8 mouse cellular contexts compared by ENCODE assay signal in the genomic region with DNA sequence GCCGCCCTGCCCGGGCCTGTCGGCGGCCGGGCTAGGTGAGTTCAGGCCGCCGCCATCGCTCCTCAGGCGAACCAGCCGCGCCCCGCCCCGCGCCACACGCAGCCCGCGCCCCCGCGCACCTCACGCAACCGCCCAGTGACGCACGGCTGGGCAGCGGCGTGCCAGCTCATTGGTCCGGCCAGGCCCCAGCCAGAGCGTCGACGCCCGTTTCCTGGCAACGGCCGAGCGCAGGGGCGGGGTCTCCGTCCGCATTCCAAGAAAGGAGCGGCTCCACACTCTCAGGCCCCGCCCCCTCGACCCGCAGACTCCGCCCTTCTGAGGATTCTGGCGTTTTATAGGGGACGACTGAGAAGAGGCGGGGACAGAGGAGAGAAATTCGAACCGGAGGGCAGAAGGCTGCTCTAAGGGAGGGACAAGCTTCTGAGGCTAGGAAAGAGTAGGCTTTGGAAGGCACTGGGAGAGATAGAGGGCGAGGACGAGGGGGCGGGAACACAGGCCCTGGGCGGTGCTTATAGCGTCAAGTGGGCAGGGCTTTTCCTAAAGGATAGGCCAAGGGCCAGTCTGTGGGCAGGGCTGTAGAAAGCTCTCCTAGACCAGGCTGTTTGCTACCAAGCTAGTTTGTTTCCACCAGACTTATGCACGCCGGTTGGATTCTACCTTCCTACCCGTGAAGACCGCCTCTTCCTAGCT. TPM values are rescaled to one million over a fixed set of nuclear protein-coding genes. Genes with fewer than 3 reads are reported as not detected.
A peak's percentile ranks its signal among the peaks of the same experiment; 100 is the strongest.
DNase-seq lines count a peak whose midpoint lies in the region; ATAC-seq and TF ChIP-seq lines count a peak whose summit lies in the region.

TSS of gene Fam160a2 (minus strand) at position 120 of the 690 bp plus-strand sequence.

- H3K4me1 ChIP-seq in ES-Bruce4 (ENCODE audit: control insufficient read depth, insufficient read depth, low read length), result no peaks in the 10 kb centered on the region
- peaks cover 16% of the 10 kb centered on the region for H3K4me1 ChIP-seq in forebrain, embryonic 13.5 days
- H3K4me1 ChIP-seq in liver, postnatal 0 days (ENCODE audit: insufficient read depth), result peaks cover 28% of the 10 kb centered on the region
- H3K4me1 ChIP-seq in neural tube, embryonic 14.5 days (ENCODE audit: control insufficient read depth, insufficient read depth, low read length), result peaks cover 9% of the 10 kb centered on the region

- peak; percentile 100 for DNase-seq in heart, postnatal 10 days
- DNase-seq in large intestine, adult 2 months (ENCODE audit: low read depth, low spot score), result peak; percentile 100
- DNase-seq in liver, postnatal 0 days, result peak; percentile 100
- peak; percentile 100 for DNase-seq in testis, postnatal 10 days (ENCODE audit: low spot score)

- TF ChIP-seq CTCF in ES-Bruce4 (IDR thresholded peaks at IDR 0.05; ENCODE audit: low read depth, low read length), result no peak
- TF ChIP-seq CTCF in liver, postnatal 0 days (IDR thresholded peaks at IDR 0.05; ENCODE audit: low read depth), result no peak

- no peaks in the 10 kb centered on the region for H3K36me3 ChIP-seq in ES-Bruce4 (ENCODE audit: control insufficient read depth, insufficient read depth, low read length, poor library complexity, severe bottlenecking)
- 0 out of 2 replicates have a peak, but pooled peaks cover 2% of the 10 kb centered on the region for H3K36me3 ChIP-seq in forebrain, embryonic 13.5 days (ENCODE audit: poor library complexity, severe bottlenecking)
- H3K36me3 ChIP-seq in liver, postnatal 0 days (replicated peaks; ENCODE audit: insufficient read depth, low read length), result no peaks in the 10 kb centered on the region
- H3K36me3 ChIP-seq in neural tube, embryonic 14.5 days (ENCODE audit: control insufficient read depth, insufficient read depth, low read length), result no peaks in the 10 kb centered on the region

- no peak for TF ChIP-seq EP300 in ES-Bruce4 (IDR thresholded peaks at IDR 0.05; ENCODE audit: insufficient read depth, low read depth, low read length)
- TF ChIP-seq EP300 in liver, postnatal 0 days (IDR thresholded peaks at IDR 0.05; ENCODE audit: low read depth), result no peak

- H3K27ac ChIP-seq in ES-Bruce4 (ENCODE audit: insufficient read depth, low read length), result peak within 1 kb of the TSS; percentile 49; the same call in 1 of the 2 replicates
- H3K27ac ChIP-seq in forebrain, embryonic 13.5 days, result peak within 1 kb of the TSS; percentile 78
- peak within 1 kb of the TSS; percentile 81 for H3K27ac ChIP-seq in liver, postnatal 0 days (ENCODE audit: low read depth)
- H3K27ac ChIP-seq in neural tube, embryonic 14.5 days (ENCODE audit: low read depth, low read length), result peak within 1 kb of the TSS; percentile 75

- peak within 1 kb of the TSS; percentile 77 for H3K9ac ChIP-seq in ES-Bruce4 (ENCODE audit: low read depth, poor library complexity, severe bottlenecking)
- peak within 1 kb of the TSS; percentile 86 for H3K9ac ChIP-seq in forebrain, embryonic 13.5 days
- peak within 1 kb of the TSS; percentile 76 for H3K9ac ChIP-seq in liver, postnatal 0 days (replicated peaks)
- peak within 1 kb of the TSS; percentile 76 for H3K9ac ChIP-seq in neural tube, embryonic 14.5 days (replicated peaks; ENCODE audit: low read depth, low read length)

- no peaks in the 10 kb centered on the region for H3K9me3 ChIP-seq in ES-Bruce4 (replicated peaks; ENCODE audit: control insufficient read depth, insufficient read depth, low read length, poor library complexity, severe bottlenecking)
- no peaks in the 10 kb centered on the region for H3K9me3 ChIP-seq in forebrain, embryonic 13.5 days (replicated peaks)
- no peaks in the 10 kb centered on the region for H3K9me3 ChIP-seq in liver, postnatal 0 days (ENCODE audit: low read length)
- no peaks in the 10 kb centered on the region for H3K9me3 ChIP-seq in neural tube, embryonic 14.5 days (ENCODE audit: control insufficient read depth, low read length)

- peak within 1 kb of the TSS; percentile 90 for H3K4me2 ChIP-seq in forebrain, embryonic 13.5 days
- peak within 1 kb of the TSS; percentile 89 for H3K4me2 ChIP-seq in liver, postnatal 0 days (ENCODE audit: low read depth, low read length)
- peak within 1 kb of the TSS; percentile 59 for H3K4me2 ChIP-seq in neural tube, embryonic 14.5 days (ENCODE audit: low read depth, low read length)

- peak; percentile 97 for ATAC-seq in cerebellum, adult (ENCODE audit: insufficient number of reproducible peaks, low FRiP score, low TSS enrichment)
- ATAC-seq in forebrain, embryonic 13.5 days, result peak; percentile 99
- peak; percentile 95 for ATAC-seq in liver, postnatal 0 days
- peak; percentile 99 for ATAC-seq in neural tube, embryonic 14.5 days (ENCODE audit: low read depth)

- peak within 1 kb of the TSS; percentile 86 for H3K4me3 ChIP-seq in ES-Bruce4 (ENCODE audit: low read depth, low read length)
- peak within 1 kb of the TSS; percentile 82 for H3K4me3 ChIP-seq in forebrain, embryonic 13.5 days
- peak within 1 kb of the TSS; percentile 70 for H3K4me3 ChIP-seq in liver, postnatal 0 days (ENCODE audit: low read depth, low read length)
- H3K4me3 ChIP-seq in neural tube, embryonic 14.5 days (ENCODE audit: low read depth, low read length), result peak within 1 kb of the TSS; percentile 77

- under 1% methylated on average over 43 of the region's 55 CpGs for WGBS in forebrain, embryonic 13.5 days
- WGBS in large intestine, adult 2 months, result 1% methylated on average over 55 of the region's 55 CpGs
- under 1% methylated on average over 55 of the region's 55 CpGs for WGBS in liver, postnatal 0 days (ENCODE audit: insufficient replicate concordance)
- WGBS in neural tube, embryonic 14.5 days, result under 1% methylated on average over 51 of the region's 55 CpGs

- no peaks in the 10 kb centered on the region for H3K27me3 ChIP-seq in ES-Bruce4 (ENCODE audit: control insufficient read depth, insufficient read depth, low read length, poor library complexity, severe bottlenecking)
- H3K27me3 ChIP-seq in forebrain, embryonic 13.5 days, result no peaks in the 10 kb centered on the region
- H3K27me3 ChIP-seq in liver, postnatal 0 days (ENCODE audit: insufficient read depth, low read length), result no peaks in the 10 kb centered on the region
- H3K27me3 ChIP-seq in neural tube, embryonic 14.5 days (ENCODE audit: control insufficient read depth, insufficient read depth, low read length), result no peaks in the 10 kb centered on the region

- peak; percentile 55 for TF ChIP-seq POLR2A in ES-Bruce4 (IDR thresholded peaks at IDR 0.05; ENCODE audit: insufficient read depth, low read length)

- intact Hi-C loops in heart, postnatal 10 days (cut with DNase I), result loop anchor here (10.0 kb wide), 2 partner anchors 225 to 415 kb away; partner anchors contain the start of gene Mrpl17

RNA-seq across cellular contexts. Expression of gene Fam160a2, which starts in this region (rescaled TPM):
- 46.2 and 49.7 TPM in 2 replicates for polyA plus RNA-seq in ES-Bruce4 (2011; ENCODE audit: insufficient read depth, insufficient read length, low read depth, missing spikeins)
- 44.9 and 45.5 TPM in 2 replicates for polyA plus RNA-seq in forebrain, embryonic 13.5 days (2015; fragmentation: Nextera tagmentation; extraction: Ambion mirVana)
- total RNA-seq in heart, postnatal 10 days (2021), result 10 to 100 TPM; 25.8 to 26.1 TPM
- polyA plus RNA-seq in large intestine, adult 2 months (2012; rRNA removed), result 64.6 and 88.7 TPM in 2 replicates
- polyA plus RNA-seq in liver, postnatal 0 days (2015; fragmentation: Nextera tagmentation; extraction: Ambion mirVana), result 10.3 and 11.1 TPM in 2 replicates
- 40.1 and 43.7 TPM in 2 replicates for polyA plus RNA-seq in neural tube, embryonic 14.5 days (2014; fragmentation: Nextera tagmentation; extraction: Ambion mirVana)

Comparison
In these comparisons a context has a peak if more than half of its experiments do, and no peak if none do; other contexts are left out.
1. Peak in every context shown above with its lines: DNase-seq, ATAC-seq, H3K4me3 ChIP-seq and H3K27ac ChIP-seq.